Mouse (Mus musculus): ENCODE data around the gene Gosr2. TPM values are rescaled to one million over a fixed set of nuclear protein-coding genes. Genes with fewer than 3 reads are reported as not detected.

Gene Gosr2
- polyA plus RNA-seq, 1 experiment = 73.9 TPM

GRCm38 (mm10) chr11:103662546-103662945 lies 35.2 kb downstream of the Gosr2 start:
- Histone ChIP-seq H3K4me2 (ENCODE audit: low read depth) (no peak overlapping the region), H3K4me3 (no peak overlapping the region), H3K36me3 (ENCODE audit: control insufficient read depth, insufficient read depth) (no peaks in the 10 kb centered on the region), H3ac (ENCODE audit: control insufficient read depth, insufficient read length) (no peak overlapping the region), H3K79me2 (ENCODE audit: control insufficient read depth, insufficient read depth) (no peaks in the 10 kb centered on the region), H3K27me3 (ENCODE audit: control insufficient read depth, insufficient read depth, insufficient read length) (peaks cover 53% of the 10 kb centered on the region)
- no peak for TF ChIP-seq MAX (IDR thresholded peaks at IDR 0.05; ENCODE audit: low read depth)
- no peak for TF ChIP-seq USF1 (IDR thresholded peaks at IDR 0.05; ENCODE audit: low read depth)
- no peak for TF ChIP-seq MYOD1 (IDR thresholded peaks at IDR 0.05; ENCODE audit: control insufficient read depth in 1 of 3, insufficient read length in 2 of 3, low read depth in 2 of 3)
- TF ChIP-seq MYOG (IDR thresholded peaks at IDR 0.05; ENCODE audit: control insufficient read depth in 1 of 3, insufficient read depth in 1 of 3, insufficient read length in 2 of 3, low read depth in 2 of 3) = no peak
- no peak for TF ChIP-seq E2F4 (IDR thresholded peaks at IDR 0.05; ENCODE audit: insufficient read depth)
- no peak for TF ChIP-seq POLR2A (IDR thresholded peaks at IDR 0.05; ENCODE audit: insufficient read length, low read depth)
- TF ChIP-seq TCF3 (IDR thresholded peaks at IDR 0.05; ENCODE audit: insufficient read length, low read depth) = no peak
- no peak for TF ChIP-seq TCF12 (IDR thresholded peaks at IDR 0.05; ENCODE audit: insufficient read depth, poor library complexity, severe bottlenecking)
- TF ChIP-seq CEBPB (IDR thresholded peaks at IDR 0.05; ENCODE audit: insufficient read depth, poor library complexity, severe bottlenecking) = no peak
- no peak for TF ChIP-seq POLR2AphosphoS2 (IDR thresholded peaks at IDR 0.05; ENCODE audit: insufficient read length, low read depth)

DNA sequence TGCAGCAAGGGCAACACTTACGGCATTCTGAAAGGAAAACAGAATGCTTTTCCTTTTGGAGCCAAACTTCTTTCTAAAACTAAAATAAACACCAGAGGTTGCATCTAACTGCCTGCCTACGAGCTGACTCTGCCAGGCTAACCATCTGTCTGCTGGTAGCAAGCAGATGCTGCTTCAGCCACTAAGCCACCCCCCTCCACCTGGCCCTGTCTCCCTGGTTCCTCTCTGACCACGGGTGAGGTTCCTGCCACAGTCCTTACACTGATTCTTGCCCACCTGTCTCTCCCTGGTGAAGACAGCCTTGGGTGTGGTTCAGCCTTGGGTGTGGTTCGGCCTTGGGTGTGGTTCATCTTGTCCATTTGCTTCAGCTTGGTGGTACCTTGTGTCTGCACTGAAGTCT lies 35.8 kb downstream of the Gosr2 start:
- H3K79me2 ChIP-seq (ENCODE audit: control insufficient read depth, insufficient read depth) = no peaks in the 10 kb centered on the region
- H3K4me2 ChIP-seq (ENCODE audit: low read depth) = no peak overlapping the region
- H3K27me3 ChIP-seq (ENCODE audit: control insufficient read depth, insufficient read depth, insufficient read length) = peaks cover 47% of the 10 kb centered on the region
- no peak overlapping the region for H3K4me3 ChIP-seq
- no peak overlapping the region for H3ac ChIP-seq (ENCODE audit: control insufficient read depth, insufficient read length)
- TF ChIP-seq MYOG (IDR thresholded peaks at IDR 0.05; ENCODE audit: control insufficient read depth in 1 of 3, insufficient read depth in 1 of 3, insufficient read length in 2 of 3, low read depth in 2 of 3) (peak in 2 of 3 experiments; percentile 12 to 57), POLR2A (IDR thresholded peaks at IDR 0.05; ENCODE audit: insufficient read length, low read depth) (no peak), MYOD1 (IDR thresholded peaks at IDR 0.05; ENCODE audit: control insufficient read depth in 1 of 3, insufficient read length in 2 of 3, low read depth in 2 of 3) (peak in 2 of 3 experiments; percentile 18 to 68), TCF3 (IDR thresholded peaks at IDR 0.05; ENCODE audit: insufficient read length, low read depth) (no peak)
- H3K36me3 ChIP-seq (ENCODE audit: control insufficient read depth, insufficient read depth) = no peaks in the 10 kb centered on the region

DNA sequence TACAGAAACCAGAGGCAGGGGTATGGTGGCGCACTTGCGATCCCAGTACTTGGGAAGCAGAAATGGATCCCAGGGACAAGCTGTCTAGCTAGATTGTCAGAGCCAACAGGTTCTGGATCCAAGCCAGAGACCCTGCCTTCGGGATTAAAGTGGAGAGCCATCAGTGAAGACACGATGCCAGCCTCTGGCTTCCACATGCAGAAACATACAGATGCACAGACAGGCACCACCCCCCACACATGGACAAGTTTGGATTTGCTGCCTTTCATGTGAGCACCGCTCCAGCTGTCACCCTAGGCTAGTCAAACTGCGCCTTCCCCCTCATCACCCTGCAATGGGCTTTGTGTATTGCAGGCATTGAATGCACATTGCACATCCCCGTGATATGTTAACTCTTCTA lies 39.5 kb downstream of the Gosr2 start:
- no peak overlapping the region for H3K4me3 ChIP-seq
- H3ac ChIP-seq (ENCODE audit: control insufficient read depth, insufficient read length) = no peak overlapping the region
- peaks cover 33% of the 10 kb centered on the region for H3K27me3 ChIP-seq (ENCODE audit: control insufficient read depth, insufficient read depth, insufficient read length)
- H3K36me3 ChIP-seq (ENCODE audit: control insufficient read depth, insufficient read depth) = no peaks in the 10 kb centered on the region
- TF ChIP-seq MYOD1 (IDR thresholded peaks at IDR 0.05; ENCODE audit: control insufficient read depth in 1 of 3, insufficient read length in 2 of 3, low read depth in 2 of 3) = no peak
- TF ChIP-seq REST (IDR thresholded peaks at IDR 0.05; ENCODE audit: insufficient read depth, insufficient read length) = no peak
- no peak for TF ChIP-seq MYOG (IDR thresholded peaks at IDR 0.05; ENCODE audit: control insufficient read depth in 1 of 3, insufficient read depth in 1 of 3, insufficient read length in 2 of 3, low read depth in 2 of 3)
- no peak for TF ChIP-seq TCF3 (IDR thresholded peaks at IDR 0.05; ENCODE audit: insufficient read length, low read depth)
- TF ChIP-seq MAX (IDR thresholded peaks at IDR 0.05; ENCODE audit: low read depth) = no peak
- H3K4me2 ChIP-seq (ENCODE audit: low read depth) = no peak overlapping the region
- no peaks in the 10 kb centered on the region for H3K79me2 ChIP-seq (ENCODE audit: control insufficient read depth, insufficient read depth)

GRCm38 (mm10) chr11:103656520-103656919 lies 41.2 kb downstream of the Gosr2 start:
- no peak overlapping the region for H3ac ChIP-seq (ENCODE audit: control insufficient read depth, insufficient read length)
- TF ChIP-seq TCF12 (IDR thresholded peaks at IDR 0.05; ENCODE audit: insufficient read depth, poor library complexity, severe bottlenecking) = no peak
- TF ChIP-seq E2F4 (IDR thresholded peaks at IDR 0.05; ENCODE audit: insufficient read depth) = no peak
- TF ChIP-seq REST (IDR thresholded peaks at IDR 0.05; ENCODE audit: insufficient read depth, insufficient read length) = peak; percentile 95
- no peak overlapping the region for H3K4me3 ChIP-seq
- H3K36me3 ChIP-seq (ENCODE audit: control insufficient read depth, insufficient read depth) = no peaks in the 10 kb centered on the region
- no peaks in the 10 kb centered on the region for H3K79me2 ChIP-seq (ENCODE audit: control insufficient read depth, insufficient read depth)
- peaks cover 38% of the 10 kb centered on the region for H3K27me3 ChIP-seq (ENCODE audit: control insufficient read depth, insufficient read depth, insufficient read length)
- H3K4me2 ChIP-seq (ENCODE audit: low read depth) = no peak overlapping the region

DNA sequence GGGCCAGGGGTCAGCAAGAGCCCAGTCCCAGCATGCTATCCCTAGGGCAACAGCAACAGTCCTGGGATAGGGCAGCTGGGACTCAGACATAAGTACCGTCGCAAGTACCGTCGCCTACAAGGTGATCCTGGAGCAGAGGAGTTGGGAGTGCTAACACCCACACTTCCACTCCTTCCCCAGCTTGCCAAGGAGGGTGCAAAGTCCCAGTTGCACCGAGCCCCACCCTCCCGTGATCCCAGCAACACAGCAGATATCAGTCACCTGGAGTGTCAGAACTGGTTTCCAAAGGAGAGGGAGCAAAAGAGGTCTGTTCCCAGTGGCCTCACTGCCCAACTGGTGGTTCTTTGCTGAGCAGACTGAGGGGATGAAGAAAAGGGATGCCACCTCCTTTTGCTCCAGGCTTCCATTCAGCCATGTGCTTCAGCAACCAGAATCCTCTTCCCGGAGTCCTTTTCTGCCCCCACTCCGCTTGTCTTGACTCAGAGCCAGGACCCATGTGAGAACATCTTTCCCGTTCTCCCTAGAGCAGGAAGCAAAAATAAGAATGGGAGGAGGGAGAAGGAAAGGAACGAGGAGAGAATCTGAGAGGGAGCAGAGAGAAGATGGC lies 44.2 kb downstream of the Gosr2 start:
- no peak overlapping the region for H3K4me2 ChIP-seq (ENCODE audit: low read depth)
- no peak overlapping the region for H3ac ChIP-seq (ENCODE audit: control insufficient read depth, insufficient read length)
- H3K27me3 ChIP-seq (ENCODE audit: control insufficient read depth, insufficient read depth, insufficient read length) = peaks cover 41% of the 10 kb centered on the region
- no peaks in the 10 kb centered on the region for H3K36me3 ChIP-seq (ENCODE audit: control insufficient read depth, insufficient read depth)
- H3K4me3 ChIP-seq = no peak overlapping the region
- no peaks in the 10 kb centered on the region for H3K79me2 ChIP-seq (ENCODE audit: control insufficient read depth, insufficient read depth)
- no peak for TF ChIP-seq SRF (IDR thresholded peaks at IDR 0.05; ENCODE audit: control insufficient read depth, insufficient read length, low read depth)
- TF ChIP-seq MYOD1 (IDR thresholded peaks at IDR 0.05; ENCODE audit: control insufficient read depth in 1 of 3, insufficient read length in 2 of 3, low read depth in 2 of 3) = no peak
- no peak for TF ChIP-seq MAX (IDR thresholded peaks at IDR 0.05; ENCODE audit: low read depth)

DNA sequence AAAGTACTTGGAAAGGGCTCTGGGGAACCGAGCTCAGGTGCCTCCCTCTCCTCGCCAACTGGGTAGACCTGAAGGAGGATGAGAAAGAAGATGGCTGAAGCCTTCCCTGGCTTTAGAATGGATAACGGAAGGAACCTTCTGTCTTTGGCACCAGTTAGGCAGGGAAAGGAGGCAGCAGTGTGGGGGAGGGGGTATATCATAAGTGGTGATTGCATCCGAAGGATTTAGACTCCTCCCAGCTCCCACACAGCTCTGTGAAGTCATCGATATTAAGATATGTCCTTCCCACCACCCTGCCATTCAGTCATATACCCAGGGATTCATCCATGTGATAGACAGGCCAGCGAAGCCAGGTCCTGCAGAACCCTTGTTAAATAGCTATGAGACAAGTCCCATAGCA lies 46.3 kb downstream of the Gosr2 start:
- H3K36me3 ChIP-seq (ENCODE audit: control insufficient read depth, insufficient read depth) = no peaks in the 10 kb centered on the region
- H3K79me2 ChIP-seq (ENCODE audit: control insufficient read depth, insufficient read depth) = no peaks in the 10 kb centered on the region
- H3K4me2 ChIP-seq (ENCODE audit: low read depth) = no peak overlapping the region
- H3K27me3 ChIP-seq (ENCODE audit: control insufficient read depth, insufficient read depth, insufficient read length) = peaks cover 53% of the 10 kb centered on the region
- no peak for TF ChIP-seq REST (IDR thresholded peaks at IDR 0.05; ENCODE audit: insufficient read depth, insufficient read length)
- no peak for TF ChIP-seq MYOD1 (IDR thresholded peaks at IDR 0.05; ENCODE audit: control insufficient read depth in 1 of 3, insufficient read length in 2 of 3, low read depth in 2 of 3)
- TF ChIP-seq USF1 (IDR thresholded peaks at IDR 0.05; ENCODE audit: low read depth) = no peak
- no peak for TF ChIP-seq MYOG (IDR thresholded peaks at IDR 0.05; ENCODE audit: control insufficient read depth in 1 of 3, insufficient read depth in 1 of 3, insufficient read length in 2 of 3, low read depth in 2 of 3)
- no peak for TF ChIP-seq MAX (IDR thresholded peaks at IDR 0.05; ENCODE audit: low read depth)
- TF ChIP-seq POLR2A (IDR thresholded peaks at IDR 0.05; ENCODE audit: insufficient read length, low read depth) = no peak
- TF ChIP-seq CEBPB (IDR thresholded peaks at IDR 0.05; ENCODE audit: insufficient read depth, poor library complexity, severe bottlenecking) = no peak
- no peak for TF ChIP-seq POLR2AphosphoS2 (IDR thresholded peaks at IDR 0.05; ENCODE audit: insufficient read length, low read depth)
- no peak for TF ChIP-seq E2F4 (IDR thresholded peaks at IDR 0.05; ENCODE audit: insufficient read depth)
- TF ChIP-seq TCF3 (IDR thresholded peaks at IDR 0.05; ENCODE audit: insufficient read length, low read depth) = no peak
- TF ChIP-seq SRF (IDR thresholded peaks at IDR 0.05; ENCODE audit: control insufficient read depth, insufficient read length, low read depth) = no peak
- TF ChIP-seq TCF12 (IDR thresholded peaks at IDR 0.05; ENCODE audit: insufficient read depth, poor library complexity, severe bottlenecking) = no peak
- no peak overlapping the region for H3K4me3 ChIP-seq
- H3ac ChIP-seq (ENCODE audit: control insufficient read depth, insufficient read length) = no peak overlapping the region

Data from myocyte (in vitro differentiated cells).